Mouse (Mus musculus): ENCODE measurements around the gene Isyna1. TPM values are rescaled to one million over a fixed set of nuclear protein-coding genes. Genes with fewer than 3 reads are reported as not detected.

The Isyna1 gene
- total RNA-seq, 2 experiments from 2014 or later: 87.9 to 88.5 TPM

DNA sequence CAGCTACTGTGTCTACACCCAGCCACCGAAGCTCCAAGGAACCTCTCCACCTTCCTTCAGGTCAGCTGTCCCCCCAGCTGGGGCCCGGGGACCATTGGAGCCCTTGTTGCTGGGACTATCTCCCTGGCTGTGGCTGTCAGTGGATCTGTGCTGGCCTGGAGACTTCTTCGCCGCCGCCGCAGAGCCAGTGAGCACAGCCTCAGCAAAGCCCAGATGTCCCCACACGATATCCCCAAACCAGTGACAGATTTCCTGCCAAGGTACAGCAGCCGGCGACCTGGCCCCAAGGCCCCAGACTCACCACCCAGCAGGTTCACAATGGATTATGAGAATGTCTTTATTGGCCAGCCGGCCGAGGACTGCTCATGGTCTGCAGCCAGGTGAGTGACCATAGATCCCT, 23.8 kb downstream of the Isyna1 start:
- DNase-seq: no peak
- intact Hi-C loops (cut with DNase I): no loop called here

DNA sequence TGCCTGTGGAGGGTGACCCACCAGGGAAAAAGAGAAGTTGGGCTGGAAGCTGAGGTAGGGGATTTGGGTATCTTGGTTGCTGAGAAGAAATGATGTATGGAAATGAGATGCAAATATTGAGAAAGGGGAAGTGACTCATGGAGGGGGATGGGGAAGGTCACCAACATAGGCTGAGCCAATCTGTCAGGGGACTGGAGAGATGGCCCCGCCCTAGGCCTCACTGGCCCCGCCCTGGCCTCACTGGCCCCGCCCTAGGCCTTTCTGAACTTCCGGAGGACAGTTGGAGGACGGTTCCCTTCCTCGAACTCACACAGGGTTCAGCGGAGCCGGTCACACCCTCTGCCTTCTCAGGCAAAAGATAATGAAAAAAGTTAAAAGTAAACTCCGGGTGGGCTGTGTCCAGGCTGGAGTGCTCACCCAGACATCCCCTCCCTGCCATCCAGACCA, 24.7 kb downstream of the Isyna1 start:
- no peak for DNase-seq
- intact Hi-C loops (cut with DNase I): no loop called here

- no peak for DNase-seq
- intact Hi-C loops (cut with DNase I): no loop called here
These were observed 28.0 kb downstream of the Isyna1 start for GRCm38 (mm10) chr8:70622220-70622619.

DNA sequence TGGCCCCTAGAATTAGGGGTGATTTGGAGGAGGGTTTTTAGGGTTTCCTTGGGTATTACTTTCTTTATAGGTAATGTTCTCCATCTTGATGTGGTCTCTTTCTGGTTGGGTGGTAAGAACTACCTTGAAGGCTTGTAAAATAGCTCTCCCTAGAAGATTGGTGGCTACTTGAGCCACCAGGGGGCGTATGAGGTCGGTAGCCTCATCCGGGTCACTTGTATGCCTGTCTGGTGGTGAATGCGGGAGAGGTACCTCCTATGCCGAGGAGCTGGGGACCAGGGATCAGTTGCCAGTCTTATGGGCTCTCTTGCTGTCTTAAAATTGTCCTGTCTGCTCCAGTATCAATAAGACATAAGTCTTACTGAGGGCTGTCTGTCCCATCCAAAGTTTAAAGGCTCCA, 30.9 kb downstream of the Isyna1 start:
- intact Hi-C loops (cut with DNase I): no loop called here
- peak; percentile 53 for DNase-seq

GRCm38 (mm10) chr8:70627041-70627440, 32.9 kb downstream of the Isyna1 start:
- no peak for DNase-seq
- intact Hi-C loops (cut with DNase I): no loop called here

DNA sequence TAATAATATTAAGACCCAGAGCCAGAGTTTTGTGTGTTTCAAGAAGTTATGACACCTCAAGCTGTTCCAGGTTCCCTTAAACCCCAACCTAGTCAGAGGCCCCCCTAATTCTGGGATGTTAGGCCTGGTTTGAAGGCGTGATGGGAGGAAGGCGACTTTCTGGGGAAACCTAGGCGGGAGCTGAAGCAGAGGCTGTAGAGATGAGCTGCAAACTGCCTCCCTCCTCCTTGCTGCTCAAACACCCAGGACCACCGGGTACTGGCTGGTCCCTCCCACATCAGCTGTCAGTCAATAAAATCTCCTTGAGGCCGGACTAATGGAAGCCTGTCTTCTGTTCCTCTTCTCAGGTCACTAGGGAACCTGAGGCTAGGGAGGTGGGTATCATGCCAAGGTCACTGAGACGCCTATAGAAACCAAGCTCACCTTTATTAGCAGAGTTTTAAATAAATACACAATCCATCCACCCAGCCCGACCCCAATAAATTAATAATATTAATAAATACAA, 34.9 kb downstream of the Isyna1 start:
- intact Hi-C loops (cut with DNase I): no loop called here

GRCm38 (mm10) chr8:70629574-70630531, 35.7 kb downstream of the Isyna1 start:
- peak; percentile 86 for DNase-seq
- intact Hi-C loops (cut with DNase I): no loop called here

More for the DNA sequence above, 34.9 kb downstream of the Isyna1 start:
- no peak for DNase-seq

DNA sequence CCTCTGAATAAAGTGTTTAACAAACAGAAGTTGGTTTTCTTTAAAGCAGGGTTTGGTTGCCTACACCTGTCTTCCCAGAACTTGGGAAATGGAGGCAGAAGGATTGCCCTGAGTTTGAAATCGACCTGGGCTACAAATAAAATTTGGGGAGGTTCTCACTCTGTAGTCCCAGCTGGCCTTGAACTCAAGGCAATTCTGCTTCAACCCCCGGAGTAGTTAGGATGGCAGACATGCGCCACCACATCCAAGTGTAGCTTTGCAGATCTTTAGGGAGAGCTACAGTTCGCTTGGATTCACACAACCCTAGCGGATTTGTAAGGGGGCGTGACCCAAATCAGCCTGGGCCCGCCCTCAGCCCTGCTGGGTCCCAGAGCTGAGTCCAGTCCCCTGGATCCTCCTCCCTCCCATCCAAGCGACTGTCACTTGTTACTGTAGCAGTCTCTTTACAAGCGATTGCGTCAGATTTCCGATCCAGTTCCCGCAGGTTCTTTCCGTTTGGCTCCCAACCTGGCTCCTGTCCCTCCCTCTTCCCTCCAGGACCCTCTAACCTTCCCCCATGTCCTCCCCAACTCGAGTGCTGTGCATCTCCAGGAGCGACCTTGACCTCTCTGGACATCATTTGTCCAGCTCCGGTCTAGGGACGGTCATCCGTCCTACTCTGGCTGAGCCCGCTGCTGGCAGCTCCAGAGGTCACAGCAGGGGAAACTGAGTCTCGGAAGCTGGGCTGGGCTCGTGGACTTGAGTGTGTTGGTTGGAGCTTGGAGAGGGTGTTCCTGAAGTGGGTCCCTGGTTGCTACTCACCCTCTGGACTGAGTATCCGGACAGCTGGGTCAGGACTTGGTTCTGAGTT, 36.6 kb downstream of the Isyna1 start:
- no peak for DNase-seq
- intact Hi-C loops (cut with DNase I): no loop called here

- DNase-seq: no peak
- intact Hi-C loops (cut with DNase I): no loop called here
These were observed 37.3 kb downstream of the Isyna1 start for GRCm38 (mm10) chr8:70631436-70631835.

DNA sequence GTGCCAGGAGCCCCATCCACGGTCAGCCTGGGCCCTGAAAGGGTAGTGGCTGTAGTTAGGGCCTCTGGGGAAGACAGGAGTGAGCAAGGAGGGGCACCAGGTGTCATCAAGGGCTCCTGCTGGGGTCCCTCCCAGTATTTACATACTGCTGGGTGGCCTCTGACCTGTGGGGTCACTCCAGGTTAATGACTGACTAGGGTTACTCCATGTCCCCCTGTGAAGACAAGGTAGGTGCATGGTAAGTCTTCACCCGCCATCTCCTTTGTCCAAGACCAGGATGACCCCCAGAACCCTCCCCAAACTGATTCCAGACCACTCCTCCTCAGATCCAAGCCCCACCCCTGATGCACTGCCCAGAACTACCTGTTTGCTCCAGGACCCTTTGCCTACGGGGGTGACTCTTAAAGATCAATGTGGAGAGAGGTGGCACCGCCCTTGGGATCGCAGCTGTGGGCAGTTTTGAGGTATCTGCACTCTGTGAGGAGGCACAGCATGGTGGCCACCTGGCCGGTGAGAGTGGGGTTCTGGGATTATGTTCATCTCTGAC, 38.2 kb downstream of the Isyna1 start, which contains the start of gene Gdf15:
Gene Gdf15, minus strand, starts transcription at position 111 of the 547 bp plus-strand sequence.
- intact Hi-C loops (cut with DNase I): no loop called here
- DNase-seq: no peak

- intact Hi-C loops (cut with DNase I): no loop called here
- DNase-seq: no peak
These were observed 39.9 kb downstream of the Isyna1 start for GRCm38 (mm10) chr8:70634066-70634465.

- intact Hi-C loops (cut with DNase I): no loop called here
- no peak for DNase-seq
These were observed 41.4 kb downstream of the Isyna1 start for GRCm38 (mm10) chr8:70635527-70635926.

DNA sequence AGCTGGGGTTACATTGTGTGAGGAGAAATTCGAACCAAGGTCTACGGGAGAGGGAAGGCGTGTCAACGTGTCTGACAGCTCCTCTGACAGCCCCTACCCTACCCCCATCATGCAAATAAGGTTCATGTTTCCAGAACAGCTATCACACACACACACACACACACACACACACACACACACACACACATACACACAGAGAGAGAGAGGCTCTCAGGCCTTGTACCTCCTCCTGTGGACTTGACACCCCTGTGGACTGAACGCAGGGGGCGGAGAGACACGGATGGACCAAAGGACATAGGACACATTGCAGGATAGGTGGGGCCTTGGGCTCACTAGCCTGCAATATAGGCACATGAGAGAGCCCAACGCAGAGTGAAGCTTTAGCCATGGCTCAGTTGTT, 42.7 kb downstream of the Isyna1 start:
- intact Hi-C loops (cut with DNase I): no loop called here
- no peak for DNase-seq

- no peak for DNase-seq
- intact Hi-C loops (cut with DNase I): no loop called here
These were observed 44.6 kb downstream of the Isyna1 start for GRCm38 (mm10) chr8:70638752-70639151.

DNA sequence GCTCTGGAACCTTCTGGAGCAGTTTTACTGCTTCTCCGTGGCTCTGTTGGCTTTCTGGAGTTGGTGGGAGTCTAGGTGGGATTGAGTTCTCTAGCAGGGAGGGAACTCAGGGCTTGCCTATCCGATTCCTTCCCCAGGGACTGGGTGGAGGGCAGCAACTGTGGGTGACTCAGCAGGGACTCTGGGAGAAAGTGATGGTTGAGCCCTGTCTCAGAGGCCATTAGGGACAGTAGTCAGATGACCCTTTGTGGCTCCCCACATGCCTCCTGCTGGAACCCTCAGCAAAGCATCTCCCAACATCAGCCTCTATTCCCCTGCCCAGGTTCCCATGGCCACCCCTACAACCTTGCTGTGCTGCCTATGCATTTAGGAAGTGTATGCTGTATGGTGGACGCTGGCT, 48.8 kb downstream of the Isyna1 start:
- DNase-seq: no peak
- intact Hi-C loops (cut with DNase I): no loop called here

DNA sequence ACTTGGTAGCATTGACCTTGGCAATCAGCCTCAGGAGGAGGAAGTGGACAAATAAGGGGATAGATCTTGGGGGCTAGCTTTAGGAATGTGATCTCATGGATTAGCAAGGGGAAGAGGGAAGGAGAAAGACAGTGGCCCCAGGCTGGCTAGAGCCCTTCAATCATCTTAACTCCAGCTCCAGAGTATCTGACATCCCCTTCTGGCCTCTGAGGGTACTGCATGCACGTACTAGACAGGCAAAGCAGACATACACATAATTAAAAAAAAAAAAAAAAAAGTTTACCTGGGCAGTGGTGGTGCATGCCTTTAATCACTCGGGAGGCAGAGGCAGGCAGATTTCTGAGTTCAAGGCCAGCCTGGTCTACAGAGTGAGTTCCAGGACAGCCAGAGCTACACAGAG, 49.9 kb downstream of the Isyna1 start:
- no peak for DNase-seq
- intact Hi-C loops (cut with DNase I): no loop called here

- DNase-seq: no peak
- intact Hi-C loops (cut with DNase I): no loop called here
These were observed 51.5 kb downstream of the Isyna1 start for GRCm38 (mm10) chr8:70645501-70646224.

DNA sequence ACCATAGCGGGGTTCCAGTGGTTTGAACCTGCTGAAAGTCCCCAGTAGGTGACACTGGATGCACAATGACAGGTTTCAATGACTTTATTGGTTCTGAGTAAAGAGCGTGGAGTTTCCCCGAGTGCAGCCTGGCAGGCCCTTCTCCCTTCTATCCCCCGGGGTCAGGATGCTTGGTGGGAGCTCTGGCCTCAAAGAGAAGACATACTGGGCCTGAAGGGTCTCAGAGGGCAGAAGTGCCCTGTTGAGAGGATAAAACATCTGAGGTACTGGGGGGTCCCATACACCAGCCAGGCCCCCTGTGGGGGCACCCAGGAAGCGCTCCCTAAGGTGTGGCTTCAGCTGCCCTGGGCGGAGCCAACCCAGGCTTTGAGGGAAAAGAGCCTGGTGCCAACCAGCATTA, 52.2 kb downstream of the Isyna1 start:
- intact Hi-C loops (cut with DNase I): no loop called here
- DNase-seq: no peak

DNA sequence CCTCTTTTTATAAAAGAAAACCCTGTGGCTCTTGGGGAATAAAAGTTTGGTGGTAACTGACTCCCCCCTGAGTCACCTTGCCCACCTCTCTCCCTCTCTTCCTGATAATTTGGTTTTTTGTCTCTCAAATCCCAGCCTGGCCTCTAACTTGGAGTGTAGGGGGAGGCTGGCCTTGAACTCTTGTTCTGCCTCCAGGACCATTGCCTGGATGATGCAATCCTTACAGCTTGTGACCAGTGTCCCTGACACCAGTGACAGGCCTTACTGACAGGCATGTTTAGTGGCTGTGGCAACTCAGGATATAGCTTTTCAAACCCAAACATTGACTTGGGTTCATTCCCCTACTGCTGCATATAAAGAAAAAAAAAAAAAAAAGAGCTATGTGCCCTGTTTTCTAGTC, 52.6 kb downstream of the Isyna1 start:
- intact Hi-C loops (cut with DNase I): no loop called here
- no peak for DNase-seq
